Mouse (Mus musculus): Measurements from ENCODE around the gene Sorl1. TPM values are rescaled to one million over a fixed set of nuclear protein-coding genes. Genes with fewer than 3 reads are reported as not detected.

Sorl1 gene
- total RNA-seq, 2 experiments from 2014 or later: 187 to 196 TPM

DNA sequence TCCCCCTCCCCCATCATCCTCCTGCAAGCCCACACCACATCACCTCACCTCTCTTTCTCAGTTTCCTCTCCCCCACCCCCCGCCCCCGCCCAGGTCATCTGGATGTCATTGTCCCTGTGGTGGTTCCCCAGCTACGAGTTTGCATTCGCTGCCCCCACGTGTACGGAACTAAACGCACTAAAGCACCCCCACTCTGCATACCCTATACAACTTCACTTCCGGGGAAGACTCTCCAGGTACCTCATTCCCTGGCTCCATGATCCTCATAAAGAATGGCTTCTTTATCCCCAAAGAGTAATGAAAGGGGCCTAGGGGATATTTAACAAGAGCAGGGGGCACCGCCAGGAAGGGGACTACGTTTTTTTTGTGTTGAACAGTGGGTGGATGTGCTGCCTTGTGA is 188.1 kb downstream of the Sorl1 start:
- no peak for DNase-seq (ENCODE audit: extremely low spot score in 1 of 2, low spot score in 1 of 2)

DNA sequence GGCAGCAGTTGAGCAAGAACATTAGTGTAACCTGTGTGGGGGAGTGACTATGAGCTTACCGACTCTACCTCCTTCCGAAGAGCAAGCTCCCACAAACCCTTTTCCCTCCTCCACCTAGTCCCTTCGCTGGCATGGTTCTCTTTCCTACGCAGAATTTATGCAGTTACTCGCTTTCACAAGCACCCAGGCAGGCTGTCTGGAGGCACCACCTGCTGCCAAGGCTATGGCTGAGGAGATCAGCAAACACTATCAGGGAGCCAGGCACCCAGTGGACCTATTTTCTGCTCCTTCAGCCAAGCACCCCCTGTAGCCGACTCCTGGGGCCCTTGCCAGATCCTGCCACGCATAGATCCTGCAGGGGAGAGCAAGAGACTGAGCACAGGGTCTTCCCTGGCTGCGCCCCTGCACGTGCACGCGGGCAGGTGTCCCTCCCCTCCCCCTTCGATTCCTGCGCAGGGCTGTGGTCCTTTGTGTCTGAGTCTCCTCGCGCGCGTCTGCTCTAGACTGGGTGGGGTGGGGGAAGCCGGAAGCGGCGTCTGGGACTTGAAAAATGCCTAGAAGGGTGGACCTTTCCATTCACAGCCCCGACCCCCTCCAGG is 188.6 kb downstream of the Sorl1 start:
- peak; percentile 19 to 44 for DNase-seq (ENCODE audit: extremely low spot score in 1 of 2, low spot score in 1 of 2)

DNA sequence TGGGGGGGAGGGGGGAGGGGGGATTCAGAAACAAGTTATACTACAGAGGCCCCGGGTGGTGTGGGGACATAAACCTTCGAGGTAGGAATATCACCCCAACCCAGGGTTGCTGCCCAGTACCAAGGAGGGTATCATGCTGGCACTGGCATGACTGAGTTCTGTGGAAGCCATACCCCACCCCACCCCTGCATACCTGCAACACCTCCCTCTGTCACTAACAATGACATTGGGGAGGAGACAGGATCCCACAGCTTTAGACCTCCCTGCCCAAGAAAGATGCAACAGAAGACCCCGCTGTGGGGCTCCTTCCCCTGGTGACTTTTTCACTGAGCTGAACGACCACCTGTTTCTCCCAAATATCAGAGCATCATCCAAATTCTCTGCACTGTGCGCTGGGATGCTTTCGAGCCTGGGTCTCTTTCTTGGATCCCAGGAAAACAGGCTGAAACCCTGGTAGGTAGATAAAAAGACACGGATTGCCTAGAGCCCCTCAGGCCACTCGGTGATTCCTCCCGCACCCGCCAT is 189.2 kb downstream of the Sorl1 start:
- DNase-seq (ENCODE audit: extremely low spot score in 1 of 2, low spot score in 1 of 2): no peak

DNA sequence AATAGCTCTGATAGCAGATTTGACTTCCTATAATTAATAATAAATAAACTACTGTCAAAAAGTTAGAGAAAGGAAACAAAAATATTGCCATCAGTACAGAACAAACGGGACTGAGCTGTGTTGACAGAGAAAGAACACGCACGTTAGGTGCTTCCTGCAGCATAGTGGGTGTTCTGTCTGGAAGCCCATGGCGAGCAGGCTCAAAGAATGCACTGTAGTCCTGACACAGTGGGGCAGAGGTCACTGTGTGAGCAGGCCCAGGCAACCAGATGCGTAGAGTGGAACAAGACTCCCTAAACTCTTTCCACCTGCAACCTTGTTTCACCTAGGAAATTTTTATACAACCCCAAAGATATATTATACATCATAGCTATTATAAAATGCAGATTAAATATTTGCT is 194.1 kb downstream of the Sorl1 start:
- DNase-seq (ENCODE audit: extremely low spot score in 1 of 2, low spot score in 1 of 2): no peak

DNA sequence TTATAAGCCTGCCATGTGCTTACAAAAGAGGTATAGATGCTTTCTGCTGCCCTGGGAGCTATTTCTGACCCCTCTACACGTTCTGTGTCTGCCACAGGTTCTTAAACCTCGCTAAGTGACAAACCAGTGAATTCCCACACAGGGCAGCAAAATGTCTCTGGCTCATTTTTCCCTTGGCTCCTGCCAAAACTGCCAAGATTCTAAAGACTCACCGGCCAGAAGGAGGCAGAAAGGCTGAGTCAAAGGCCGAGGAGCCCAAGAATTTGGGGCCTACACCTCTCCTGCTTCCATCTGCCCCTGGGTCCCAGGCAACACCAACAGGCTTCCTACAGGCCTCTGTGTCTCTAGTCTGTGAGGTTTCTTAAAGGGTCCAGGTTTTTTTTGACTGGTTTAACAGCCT is 198.4 kb downstream of the Sorl1 start:
- DNase-seq (ENCODE audit: extremely low spot score in 1 of 2, low spot score in 1 of 2): no peak

DNA sequence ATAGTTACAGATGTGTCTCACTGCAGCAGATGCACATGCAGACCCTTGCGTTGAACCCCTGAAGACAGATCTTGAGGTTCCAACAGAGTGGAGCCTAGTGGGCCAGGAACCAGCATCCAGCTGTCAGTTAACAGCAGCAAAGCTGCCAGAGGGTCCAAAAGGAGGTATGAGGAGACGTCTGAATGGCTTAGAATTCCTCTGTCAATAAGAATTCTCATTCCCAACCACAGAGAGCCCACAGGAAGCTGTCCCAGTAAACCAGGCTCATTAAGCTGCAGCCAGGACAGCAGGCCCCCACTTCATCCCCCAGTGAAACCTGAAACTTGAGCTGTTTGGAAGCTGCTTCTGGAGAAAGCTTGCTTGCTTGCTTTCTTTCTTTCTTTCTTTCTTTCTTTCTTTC is 200.0 kb downstream of the Sorl1 start:
- no peak for DNase-seq (ENCODE audit: extremely low spot score in 1 of 2, low spot score in 1 of 2)

DNA sequence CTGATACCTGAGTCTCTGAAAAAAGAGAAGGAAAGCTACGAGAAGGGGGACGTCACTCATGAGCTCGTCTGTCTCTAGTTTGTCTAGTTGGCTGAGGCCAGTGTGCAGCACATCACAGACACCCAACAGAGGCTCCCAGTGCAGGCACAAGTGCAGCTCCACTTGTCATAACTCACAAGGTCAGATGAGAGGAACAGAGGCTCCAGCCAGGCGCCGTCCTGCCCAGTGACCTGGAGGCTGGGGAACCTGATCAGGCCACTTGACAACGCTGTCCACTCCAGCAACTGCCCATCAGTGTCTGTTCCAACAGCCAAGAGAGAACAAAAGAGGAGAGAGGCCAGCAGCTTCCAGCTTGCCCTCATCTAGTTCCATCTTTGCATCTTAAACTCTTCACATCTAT is 201.7 kb downstream of the Sorl1 start:
- no peak for DNase-seq (ENCODE audit: extremely low spot score in 1 of 2, low spot score in 1 of 2)

DNA sequence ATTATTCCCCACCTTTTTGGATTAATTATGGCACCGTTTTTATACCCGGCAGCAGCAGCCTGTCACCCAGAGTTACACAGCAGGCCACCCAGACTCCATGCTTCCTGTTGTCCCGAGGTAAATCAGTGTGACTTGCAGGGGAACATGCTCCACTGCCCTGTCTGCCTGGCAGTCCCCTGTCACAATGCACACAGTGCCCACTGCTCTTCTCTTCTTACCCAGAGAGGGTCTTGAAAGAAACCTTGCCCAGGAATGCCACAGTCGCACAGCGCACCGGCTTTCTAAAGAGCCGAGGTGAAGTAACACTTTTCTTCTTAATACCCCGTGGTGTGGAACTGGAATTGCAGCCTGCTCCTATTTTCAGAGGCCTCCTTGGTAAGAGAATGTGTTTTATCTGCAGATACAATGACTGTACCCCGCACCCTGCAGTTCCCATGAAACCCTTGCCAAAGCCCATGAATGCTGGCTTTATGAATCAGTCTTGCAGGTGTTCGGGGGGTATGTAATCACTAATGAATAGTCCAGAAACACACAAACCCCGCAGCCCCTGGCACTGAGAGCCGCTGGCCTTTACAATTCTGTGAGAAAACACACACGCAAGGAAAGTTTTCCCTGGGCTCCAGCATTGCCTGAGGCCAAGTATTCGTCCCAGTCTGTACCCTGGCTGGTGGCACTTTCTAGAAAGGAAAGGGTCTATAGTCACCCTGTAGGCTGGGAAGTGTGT is 205.3 kb downstream of the Sorl1 start:
- no peak for DNase-seq (ENCODE audit: extremely low spot score in 1 of 2, low spot score in 1 of 2)

DNA sequence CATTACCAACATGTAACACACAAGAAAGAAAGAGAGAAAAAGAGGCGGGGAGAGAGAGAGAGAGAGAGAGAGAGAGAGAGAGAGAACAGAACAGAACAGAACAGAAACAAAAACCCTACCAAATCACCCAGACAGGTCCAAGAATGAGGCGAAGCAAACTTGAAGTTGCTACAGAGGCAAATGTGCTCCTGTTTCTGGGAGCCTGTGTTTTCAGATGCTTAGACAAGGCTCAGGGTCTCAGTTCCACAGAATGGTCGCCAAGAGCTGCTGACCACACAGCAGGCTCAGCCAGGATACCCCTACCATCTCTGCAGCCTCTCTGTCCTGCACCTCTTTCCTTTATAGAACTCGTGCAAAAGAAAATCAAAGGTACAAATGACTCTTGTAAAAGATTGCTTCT is 205.9 kb downstream of the Sorl1 start:
- no peak for DNase-seq (ENCODE audit: extremely low spot score in 1 of 2, low spot score in 1 of 2)

DNA sequence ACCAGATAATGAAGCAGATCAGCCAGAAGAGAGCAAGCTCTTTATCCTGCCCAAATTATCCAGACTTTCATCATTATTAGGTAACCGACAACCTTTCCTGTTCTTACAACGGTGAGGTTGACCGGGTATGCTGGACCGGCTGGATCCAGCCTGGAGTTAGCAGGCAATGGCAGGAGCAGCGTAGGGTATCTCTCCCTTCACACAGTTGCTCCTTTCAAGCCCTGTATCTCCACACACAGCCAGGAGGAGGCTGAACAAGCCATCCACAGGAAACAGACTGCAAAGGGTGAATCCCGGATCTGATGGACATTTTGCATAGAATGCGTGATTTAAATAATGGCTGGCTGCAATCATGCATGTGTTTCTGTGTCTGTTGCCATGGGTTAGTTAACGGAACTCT is 208.5 kb downstream of the Sorl1 start:
- no peak for DNase-seq (ENCODE audit: extremely low spot score in 1 of 2, low spot score in 1 of 2)

Other genes starting within 250 kb of the Sorl1 start
- 10 to 100 TPM; 54.5 to 65.4 TPM for gene Sc5d, start 140.0 kb upstream of the Sorl1 start, total RNA-seq (2021)